Mouse (Mus musculus): ENCODE data around the gene Hs3st5. TPM values are rescaled to one million over a fixed set of nuclear protein-coding genes. Genes with fewer than 3 reads are reported as not detected.

Hs3st5 gene
- not detected for polyA plus RNA-seq (2015; fragmentation: Illumina TruSeq; extraction: RNeasy Lipid Tissue Mini Kit (QIAGEN cat#74804); ENCODE audit: insufficient read depth, low replicate concordance)

GRCm38 (mm10) chr10:36506727-36507555, at the start of gene Hs3st5:
Gene Hs3st5, plus strand, starts transcription at chr10:36506814.

